Mouse (Mus musculus): Measurements from ENCODE around the gene Zcchc18. TPM values are rescaled to one million over a fixed set of nuclear protein-coding genes. Genes with fewer than 3 reads are reported as not detected.

Gene Zcchc18
- total RNA-seq (2023), result not detected

DNA sequence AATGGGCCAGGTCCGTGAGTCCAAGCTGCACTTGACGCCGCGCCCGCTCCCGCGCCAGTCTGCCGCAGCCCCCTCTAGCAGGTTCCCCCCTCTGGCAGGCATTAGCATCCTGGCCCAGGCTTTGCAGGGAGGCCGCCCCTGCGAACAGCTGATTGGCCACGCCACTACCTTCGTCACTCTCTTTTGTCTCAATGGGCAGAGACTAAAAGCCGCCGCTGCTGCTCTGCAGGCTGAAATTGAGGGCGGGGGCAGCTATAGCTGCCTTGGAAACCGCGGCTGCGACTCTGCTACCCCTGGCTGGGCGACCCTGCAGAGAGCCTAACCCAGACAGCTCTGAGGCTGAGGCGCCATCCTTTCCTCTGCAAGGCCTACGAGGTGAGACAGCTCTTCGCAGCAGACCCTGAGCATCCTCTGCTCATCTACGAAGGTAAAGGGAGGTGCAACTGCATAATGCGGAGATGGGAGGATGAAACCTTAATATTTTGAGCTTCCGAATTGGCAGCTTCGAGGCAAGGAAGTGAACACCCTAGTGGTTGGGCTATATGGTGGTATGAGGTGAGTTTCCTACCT is at the start of gene Zcchc18:
Zcchc18 (plus strand) TSS at position 178 of the 570 bp plus-strand sequence.

DNA sequence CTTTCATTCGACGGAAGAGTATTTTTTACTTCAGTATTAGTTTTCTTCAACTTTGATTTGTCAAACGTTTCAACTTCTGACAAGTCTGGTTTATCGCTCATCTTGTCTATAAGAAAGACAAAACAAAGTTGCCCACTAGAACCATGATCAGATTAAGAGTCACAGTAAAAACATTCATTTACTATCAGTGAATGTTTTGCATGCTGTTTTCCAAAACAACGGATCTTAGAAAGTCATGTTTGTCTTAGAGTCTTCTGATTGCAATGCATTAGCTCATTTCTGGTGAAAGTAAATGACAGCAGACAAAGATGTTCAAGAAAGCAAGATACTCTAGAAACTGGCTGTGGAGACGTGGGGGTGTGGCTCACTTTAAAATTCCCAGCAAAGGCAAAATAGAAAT is 17.6 kb upstream of the Zcchc18 start, which contains the start of gene Tmsb15b2:
Tmsb15b2 (minus strand) TSS at position 101 of the 400 bp plus-strand sequence.

DNA sequence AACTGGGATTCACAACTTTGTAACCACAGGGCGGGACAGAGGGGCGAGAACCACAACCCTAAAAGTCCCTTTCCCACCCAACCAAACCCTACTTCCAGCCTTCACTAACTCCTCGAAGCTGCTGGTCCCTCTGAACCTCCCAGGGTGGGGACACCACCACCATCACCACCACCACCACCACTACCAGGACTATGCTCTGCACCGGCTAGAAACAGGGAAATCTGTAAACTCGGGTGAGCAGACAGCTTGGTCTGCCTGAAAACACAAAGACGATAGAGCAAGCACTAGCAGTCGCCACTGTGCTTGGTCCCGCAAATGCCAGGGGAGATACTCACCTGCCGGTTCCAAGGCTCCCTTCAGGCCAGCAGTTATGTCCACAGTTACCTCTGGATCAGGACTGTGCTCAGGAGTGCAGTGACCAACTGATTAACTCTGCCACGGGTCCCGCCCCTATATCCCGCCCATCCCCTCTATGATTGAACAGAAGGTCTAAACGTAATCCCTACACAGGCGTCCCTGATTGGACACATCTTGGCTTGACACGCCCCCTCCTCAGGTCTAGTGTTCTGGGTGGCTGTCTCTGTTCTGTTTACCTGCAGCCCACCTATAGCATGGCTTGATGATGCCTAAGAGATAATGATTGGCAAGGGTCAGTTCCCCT is 16.4 kb upstream of the Zcchc18 start, which contains the start of the genes Tmsb15l and Tmsb15b1:
Tmsb15l (minus strand) TSS at position 446 of the 661 bp plus-strand sequence.
Tmsb15b1 (minus strand) TSS at position 451 of the 661 bp plus-strand sequence.

DNA sequence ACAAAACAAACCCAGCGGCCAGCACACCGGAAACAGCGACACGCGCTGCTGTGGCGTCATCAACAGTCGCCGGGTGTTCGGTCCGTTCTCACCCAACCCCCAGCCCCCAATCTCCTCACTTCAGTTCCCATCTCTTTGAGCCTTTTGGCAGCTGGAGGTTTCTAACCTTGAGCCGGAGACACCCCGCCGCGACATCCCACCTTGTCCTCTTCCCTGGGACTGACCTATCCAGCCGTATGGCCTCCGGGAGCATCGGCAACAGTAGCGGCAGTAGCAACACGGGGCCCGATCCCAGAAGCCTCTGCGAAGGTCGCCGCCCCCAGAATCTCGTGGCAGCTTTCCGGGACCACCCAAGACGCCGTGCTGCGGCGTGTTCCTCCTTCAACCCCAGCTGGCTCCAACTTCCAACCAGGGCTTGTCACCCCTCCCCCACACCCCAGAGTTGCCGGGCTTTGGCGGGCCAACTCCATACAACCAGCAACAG is 45.1 kb downstream of the Zcchc18 start, which contains the start of gene Slc25a53:
Slc25a53 (minus strand) TSS at position 303 of the 484 bp plus-strand sequence.

Other genes starting within 250 kb of the Zcchc18 start
- 100 to 1,000 TPM in 1 of 2 experiments, 10 to 100 TPM in 1; 97.3 to 116 TPM for gene Morf4l2, start 249.5 kb upstream of the Zcchc18 start, total RNA-seq (2023)
- gene Glra4, start 213.0 kb upstream of the Zcchc18 start, total RNA-seq (2023), result not detected
- under 1 TPM; 0.15 to 0.22 TPM for gene Plp1, start 170.5 kb upstream of the Zcchc18 start, total RNA-seq (2023)
- not detected for gene Rab9b, start 124.4 kb upstream of the Zcchc18 start, total RNA-seq (2023)
- not detected for gene H2bfm, start 65.8 kb upstream of the Zcchc18 start, total RNA-seq (2023)
- gene Tmsb15b2, start 17.7 kb upstream of the Zcchc18 start, total RNA-seq (2023), result 1 to 10 TPM; 2.1 to 6.0 TPM
- not detected for gene Tmsb15l, start 16.3 kb upstream of the Zcchc18 start, total RNA-seq (2023)
- 1 to 10 TPM in 1 of 2 experiments, not detected in 1; 1.8 TPM for gene Tmsb15b1, start 16.3 kb upstream of the Zcchc18 start, total RNA-seq (2023)
- 1 to 10 TPM; 3.0 to 7.5 TPM for gene Slc25a53, start 45.1 kb downstream of the Zcchc18 start, total RNA-seq (2023)
- gene Fam199x, start 56.4 kb downstream of the Zcchc18 start, total RNA-seq (2023), result 1 to 10 TPM; 3.1 to 3.4 TPM
- not detected for gene Esx1, start 128.9 kb downstream of the Zcchc18 start, total RNA-seq (2023)

Data from neutrophil, adult 83 days (primary cell).